In the genomic region with DNA sequence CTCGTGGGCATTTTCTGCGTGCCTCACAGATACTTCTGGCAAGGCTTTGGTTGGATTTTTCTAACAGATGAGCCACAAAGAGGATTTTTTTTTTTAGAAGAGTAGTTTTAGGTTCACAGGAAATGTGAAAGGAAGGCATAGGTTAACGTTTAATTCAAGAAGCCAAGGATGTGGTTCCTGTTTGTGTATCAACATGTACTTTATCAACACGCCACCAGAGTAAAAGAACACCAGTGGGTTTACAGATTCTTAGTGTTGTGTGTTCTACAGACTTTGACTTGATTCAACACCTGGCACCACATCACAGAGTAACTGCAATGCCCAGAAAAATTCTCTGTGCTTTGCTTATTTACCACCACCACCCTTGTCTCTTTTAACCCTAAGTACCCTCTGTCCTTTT, we compare ENCODE assay signal across 25 mouse cellular contexts. TPM values are rescaled to one million over a fixed set of nuclear protein-coding genes. Genes with fewer than 3 reads are reported as not detected.
DNase-seq lines count a peak whose midpoint lies in the region; ATAC-seq and TF ChIP-seq lines count a peak whose summit lies in the region.
"Had no signal": no experiment of that assay in that cellular context is flagged by ENCODE, and none has a peak within 500 bp of the region (broad histone marks: within the 10 kb centered on the region; RNA-seq: fewer than 3 reads in every experiment).

No protein-coding gene starts in this region.

- no peaks in the 10 kb centered on the region for H3K27me3 ChIP-seq in thymus, adult 2 months (ENCODE audit: control insufficient read depth, insufficient read depth, low read length)
- H3K27me3 ChIP-seq: forebrain, embryonic 13.5 days; intestine, embryonic 15.5 days had no signal

- H3K4me1 ChIP-seq in thymus, adult 2 months (replicated peaks; ENCODE audit: control insufficient read depth, insufficient read depth, low read length), result peaks cover 27% of the 10 kb centered on the region
- H3K4me1 ChIP-seq in lung, adult 2 months (ENCODE audit: control insufficient read depth, insufficient read depth, low read length), result no peaks in the 10 kb centered on the region

- TF ChIP-seq POLR2A in thymus, adult 2 months (IDR thresholded peaks at IDR 0.05; ENCODE audit: control insufficient read depth, extremely low read depth, insufficient read depth, low read length, poor library complexity), result no peak
- no peak for TF ChIP-seq POLR2A in lung, adult 2 months (IDR thresholded peaks at IDR 0.05; ENCODE audit: borderline replicate concordance, extremely low read depth, low read depth, low read length)

- peak; percentile 68 for ATAC-seq in CD4-positive, CD25-positive, alpha-beta regulatory T cell, adult 4 months
- ATAC-seq: forebrain, embryonic 13.5 days; forebrain, embryonic 16.5 days; hindbrain, postnatal 0 days; intestine, embryonic 15.5 days had no signal

- 1% methylated on average over 4 of the region's 4 CpGs for WGBS in thymus, adult 2 months
- WGBS in lung, adult 2 months, result 47% methylated on average over 4 of the region's 4 CpGs

- no peak overlapping the region for H3K4me3 ChIP-seq in thymus, adult 2 months (ENCODE audit: control insufficient read depth, insufficient read depth, low read length)
- no peak overlapping the region for H3K4me3 ChIP-seq in lung, adult 2 months (replicated peaks; ENCODE audit: extremely low read depth, low read depth, low read length)
- H3K4me3 ChIP-seq: forebrain, embryonic 10.5 days; forebrain, embryonic 13.5 days; heart, embryonic 12.5 days; heart, embryonic 15.5 days; intestine, embryonic 15.5 days had no signal

- peak; percentile 36 for DNase-seq in thymus, adult 2 months
- DNase-seq in thymus, postnatal 36 days, result no peak
- peak; percentile 21 for DNase-seq in induced T-regulatory cell, adult 2 months (ENCODE audit: low read depth)
- DNase-seq in thymus, postnatal 14 days, result peak; percentile 33
- DNase-seq in layer of hippocampus, postnatal 36 days, result no peak
- DNase-seq in heart, adult 9 months (ENCODE audit: low spot score in 2 of 2), result no peak
- no peak for DNase-seq in lung, adult 2 months
- DNase-seq: adrenal gland, adult 2 months; adrenal gland, postnatal 36 days; cerebellum, adult 18-20 months; cerebellum, adult 9-10 months; cerebellum, postnatal 14 days; gastrocnemius, postnatal 10 days; gastrocnemius, postnatal 36 days; heart, postnatal 10 days; heart, postnatal 4 days had no signal

- no peaks in the 10 kb centered on the region for H3K36me3 ChIP-seq in thymus, adult 2 months (ENCODE audit: control insufficient read depth, insufficient read depth, low read length)
- H3K36me3 ChIP-seq: forebrain, embryonic 10.5 days; heart, embryonic 12.5 days; heart, embryonic 15.5 days; intestine, embryonic 15.5 days had no signal

- H3K27ac ChIP-seq in thymus, adult 2 months (ENCODE audit: control insufficient read depth, insufficient read depth, low read length), result peak overlapping the region; percentile 73
- H3K27ac ChIP-seq: forebrain, embryonic 10.5 days; forebrain, embryonic 13.5 days; heart, embryonic 15.5 days; hindbrain, embryonic 14.5 days; hindbrain, postnatal 0 days; intestine, embryonic 15.5 days had no signal

- TF ChIP-seq CTCF in thymus, adult 2 months (IDR thresholded peaks at IDR 0.05; ENCODE audit: borderline replicate concordance, control insufficient read depth, extremely low read depth, insufficient read depth, low read length, poor library complexity), result no peak
- no peak for TF ChIP-seq CTCF in lung, adult 2 months (IDR thresholded peaks at IDR 0.05; ENCODE audit: insufficient read depth, low read length)

RNA-seq across cellular contexts. Expression of a gene that starts 37.0 kb away (rescaled TPM):
- polyA plus RNA-seq in thymus, adult 2 months (2012; rRNA removed), result 14.2 and 14.4 TPM in 2 replicates
- polyA plus RNA-seq in CD4-positive, CD25-positive, alpha-beta regulatory T cell, adult 4 months (2017; shearing (Covaris generic)), result 10 to 100 TPM in 1 of 2 experiments, 1 to 10 TPM in 1; 2.6 to 10.2 TPM
- total RNA-seq in layer of hippocampus, postnatal 36 days (2021), result 1 to 10 TPM; 8.9 to 9.6 TPM
- polyA plus RNA-seq in lung, adult 2 months (2012; rRNA removed), result 6.6 and 6.9 TPM in 2 replicates

Comparison
In these comparisons a context has a peak if more than half of its experiments do, and no peak if none do; other contexts are left out.
1. DNase-seq: peak in thymus, adult 2 months (single experiment), induced T-regulatory cell, adult 2 months (single experiment) and thymus, postnatal 14 days (single experiment); none in thymus, postnatal 36 days (0 of 2), layer of hippocampus, postnatal 36 days (0 of 2), heart, adult 9 months (0 of 2) and lung, adult 2 months (single experiment).